Mouse (Mus musculus): ENCODE data around the gene Tmem246.
"Not testable (repeated sequence)": the region's sequence is repeated elsewhere in the genome, so short reads cannot be mapped to it uniquely, and the experiment has no call there.

Gene Tmem246

DNA sequence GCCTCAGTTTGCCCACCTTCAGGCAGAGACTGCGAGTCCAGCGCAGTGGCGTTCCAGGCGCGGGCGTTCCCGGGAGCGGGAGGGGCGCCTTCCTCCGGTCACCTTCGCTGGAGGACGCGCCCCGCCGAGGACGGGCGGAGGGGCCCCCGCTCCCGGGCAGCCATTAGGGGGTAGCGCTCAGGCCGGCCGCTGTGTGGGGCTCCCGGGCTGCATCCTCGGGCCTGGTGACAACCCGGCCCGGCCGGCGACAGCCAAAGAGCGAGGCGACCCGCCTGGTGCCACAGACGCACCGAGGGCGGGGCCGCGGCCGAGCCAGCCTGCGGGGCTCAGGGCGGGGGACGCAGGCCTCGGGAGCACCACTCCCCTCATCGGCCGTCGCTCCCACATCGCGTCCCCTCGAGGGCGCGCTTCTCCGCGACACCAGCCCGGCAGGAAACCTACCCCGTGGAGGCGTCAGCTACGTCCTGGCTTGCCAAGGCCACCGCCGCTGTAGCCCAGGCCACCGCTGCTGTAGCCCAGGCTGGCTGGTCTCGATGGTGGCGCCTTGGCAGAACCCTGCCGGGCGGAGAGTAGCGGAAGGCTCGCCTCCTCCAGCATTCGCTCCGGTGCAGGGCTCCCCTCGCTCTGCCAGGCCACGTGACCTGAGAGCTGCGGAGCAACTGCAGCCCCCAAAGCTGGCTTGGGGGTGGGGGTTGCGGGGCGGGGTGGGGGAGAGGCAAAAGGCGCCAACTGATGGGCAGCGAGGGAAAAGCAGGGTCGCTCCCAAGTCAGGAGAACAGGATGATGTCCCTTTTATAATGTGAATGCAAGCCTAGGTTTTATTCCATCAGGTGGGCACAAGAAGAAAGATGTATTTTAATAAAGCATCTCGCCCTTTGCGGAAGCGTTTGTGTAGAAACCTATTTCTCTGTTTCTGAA is at the start of gene Tmem246:
Gene Tmem246 (minus strand): TSS at position 694 of the 918 bp plus-strand sequence.
- DNase-seq (ENCODE audit: low spot score) = peak; percentile 80

- no peak for DNase-seq (ENCODE audit: low spot score)
Observed at GRCm38 (mm10) chr4:49639913-49640312, 42.2 kb upstream of the Tmem246 start.

GRCm38 (mm10) chr4:49637821-49638220 is 40.1 kb upstream of the Tmem246 start:
- no peak for DNase-seq (ENCODE audit: low spot score)

- no peak for DNase-seq (ENCODE audit: low spot score)
Observed at GRCm38 (mm10) chr4:49632139-49632481, 34.4 kb upstream of the Tmem246 start.

GRCm38 (mm10) chr4:49631319-49632138 is 33.9 kb upstream of the Tmem246 start, which contains the start of gene Rnf20:
Gene Rnf20 (plus strand): TSS chr4:49632006.
- DNase-seq (ENCODE audit: low spot score) = peak; percentile 98

DNA sequence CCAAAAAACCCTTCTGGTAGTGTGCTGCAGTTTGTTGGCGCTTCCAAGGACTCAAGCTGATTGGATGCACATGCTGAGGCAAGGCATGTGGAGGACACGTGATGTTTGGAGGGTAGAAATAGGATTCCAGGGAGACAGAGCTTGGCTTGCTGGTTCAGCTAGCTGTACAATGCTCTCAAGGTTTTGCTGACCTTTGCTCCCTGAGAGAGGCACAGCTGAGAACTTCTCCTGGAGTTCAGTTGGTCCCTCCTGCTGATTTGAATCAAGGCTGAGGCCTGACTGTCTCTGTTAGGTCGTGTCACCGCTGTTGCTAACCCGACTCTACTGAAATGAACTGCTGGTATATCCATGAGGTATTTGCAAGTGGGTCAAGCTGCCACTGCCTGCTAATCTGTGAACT is 31.3 kb upstream of the Tmem246 start:
- no peak for DNase-seq (ENCODE audit: low spot score)

- peak; percentile 89 for DNase-seq (ENCODE audit: low spot score)
Observed at GRCm38 (mm10) chr4:49626973-49627372, 29.3 kb upstream of the Tmem246 start.

GRCm38 (mm10) chr4:49624969-49625368 is 27.3 kb upstream of the Tmem246 start:
- not testable (repeated sequence) for DNase-seq (ENCODE audit: low spot score)

GRCm38 (mm10) chr4:49623916-49624315 is 26.2 kb upstream of the Tmem246 start:
- no peak for DNase-seq (ENCODE audit: low spot score)

DNA sequence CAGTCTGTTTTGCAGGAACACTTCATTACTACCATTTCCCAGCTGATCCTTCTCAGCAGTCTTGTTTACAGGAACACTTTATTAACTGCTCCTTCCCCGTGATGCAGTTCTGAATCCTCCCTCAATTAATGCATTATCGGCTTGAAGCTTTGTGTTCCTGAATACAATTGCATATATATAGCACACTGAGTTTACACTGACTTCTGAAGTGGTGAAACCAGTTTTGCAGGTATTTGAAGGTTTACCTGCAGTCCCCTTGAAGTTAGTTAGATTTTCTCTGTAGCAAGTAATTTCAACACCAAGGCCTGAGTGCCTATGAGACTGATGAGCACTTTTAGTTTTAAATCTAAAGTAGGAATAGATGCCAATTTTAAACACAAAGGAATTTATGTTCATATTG is 24.6 kb upstream of the Tmem246 start:
- no peak for DNase-seq (ENCODE audit: low spot score)

GRCm38 (mm10) chr4:49619861-49620260 is 22.2 kb upstream of the Tmem246 start:
- DNase-seq (ENCODE audit: low spot score) = not testable (repeated sequence)

GRCm38 (mm10) chr4:49616924-49617323 is 19.2 kb upstream of the Tmem246 start:
- no peak for DNase-seq (ENCODE audit: low spot score)

DNA sequence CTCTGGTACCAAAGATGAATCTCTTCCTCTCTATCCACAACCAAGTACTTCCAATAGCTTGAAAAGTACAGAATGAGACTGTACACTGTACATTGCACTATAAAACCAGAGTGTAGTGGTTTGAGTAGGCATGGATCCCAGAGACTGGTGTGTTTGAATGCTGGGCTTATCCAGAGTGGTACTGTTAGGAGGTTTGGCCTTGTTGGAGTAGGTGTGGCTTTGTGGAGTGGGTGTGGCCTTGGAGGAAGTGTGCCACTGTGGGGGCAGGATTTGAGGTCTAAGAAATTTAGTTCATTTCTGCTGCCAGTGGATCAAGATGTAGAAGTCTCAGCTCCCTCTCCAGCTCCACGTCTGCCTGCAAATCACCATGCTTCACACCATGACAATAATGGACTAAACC is 7.8 kb upstream of the Tmem246 start:
- DNase-seq (ENCODE audit: low spot score) = no peak

DNA sequence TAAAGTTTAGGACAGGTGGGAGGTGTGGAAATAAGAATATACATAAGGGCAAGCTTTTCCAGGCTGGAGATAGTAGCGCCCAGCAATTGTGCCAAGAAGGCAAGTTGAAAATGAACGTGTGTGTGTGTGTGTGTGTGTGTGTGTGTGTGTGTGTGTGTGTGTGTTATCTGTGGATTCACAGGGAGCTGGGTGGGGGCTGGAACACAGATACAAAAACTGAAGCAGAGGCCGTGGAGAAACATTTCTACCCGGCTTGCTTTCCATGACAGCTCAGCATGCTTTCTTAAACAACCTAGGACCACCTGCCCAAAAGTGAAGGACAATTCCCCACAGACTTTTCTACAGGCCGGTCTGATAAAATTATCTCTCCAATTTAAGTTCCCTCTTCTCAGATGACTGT is 6.9 kb upstream of the Tmem246 start:
- no peak for DNase-seq (ENCODE audit: low spot score)

DNA sequence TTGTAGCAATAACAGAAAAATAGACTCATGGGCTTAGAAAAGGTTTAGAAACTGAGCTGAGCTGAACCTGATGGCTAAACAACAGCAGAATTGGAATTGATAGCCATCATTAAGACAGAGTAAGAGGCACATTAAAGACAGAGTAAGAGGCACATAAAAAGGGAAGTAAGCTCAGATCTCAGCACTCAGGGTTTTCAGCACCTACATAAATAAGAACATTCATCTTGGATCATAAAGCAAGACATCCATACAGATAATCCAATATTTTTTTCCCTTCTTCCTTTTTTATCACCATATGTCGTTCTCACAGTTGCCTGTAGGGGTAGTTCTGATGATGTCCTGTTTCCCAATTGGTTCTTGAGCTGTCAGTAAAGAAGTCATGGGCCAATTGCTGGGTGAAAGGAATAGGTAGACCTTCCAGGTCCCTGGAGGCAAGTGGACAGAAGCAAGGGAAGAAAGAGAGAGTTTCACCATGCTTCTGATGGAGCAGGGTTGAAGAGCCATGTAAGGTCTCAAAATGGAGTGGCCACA is 6.4 kb upstream of the Tmem246 start:
- no peak for DNase-seq (ENCODE audit: low spot score)

- no peak for DNase-seq (ENCODE audit: low spot score)
Observed at GRCm38 (mm10) chr4:49603161-49603560, 5.5 kb upstream of the Tmem246 start.

GRCm38 (mm10) chr4:49596846-49597182 is 862 bp downstream of the Tmem246 start:
- DNase-seq (ENCODE audit: low spot score) = peak; percentile 51

- no peak for DNase-seq (ENCODE audit: low spot score)
Observed at GRCm38 (mm10) chr4:49590152-49590551, 7.5 kb downstream of the Tmem246 start.

DNA sequence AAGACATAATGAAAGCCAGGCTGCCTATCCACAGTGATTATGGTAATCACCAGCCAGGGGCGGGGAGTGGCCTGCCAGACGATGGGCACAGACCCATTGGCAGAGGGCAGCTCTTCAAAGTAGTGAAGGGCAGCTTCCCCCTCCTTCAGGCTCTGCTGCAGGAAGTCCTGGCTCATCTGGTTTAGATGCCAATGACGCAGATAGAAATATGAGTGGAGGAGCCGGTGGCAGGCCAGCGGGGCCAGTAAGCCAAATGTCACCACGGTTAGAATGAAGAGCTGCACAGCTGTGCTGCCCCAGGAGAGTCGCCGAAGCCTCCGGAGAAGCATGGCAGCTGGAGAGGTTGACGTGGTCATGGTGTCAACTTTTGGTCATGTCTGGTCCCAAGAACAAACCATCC is 10.9 kb downstream of the Tmem246 start:
- DNase-seq (ENCODE audit: low spot score) = no peak

GRCm38 (mm10) chr4:49585524-49586101 is 12.1 kb downstream of the Tmem246 start:
- no peak for DNase-seq (ENCODE audit: low spot score)

- no peak for DNase-seq (ENCODE audit: low spot score)
Observed at GRCm38 (mm10) chr4:49583965-49584831, 13.5 kb downstream of the Tmem246 start.

Data from retina, embryonic 14.5 days (tissue).